Mouse (Mus musculus) stomach, postnatal 0 days (tissue): ENCODE measurements around the gene Phgr1.

Source experiments
- CTCF ChIP-seq: IDR thresholded peaks from 2 replicates; pipeline ENCODE4 v1.5.1; 2016; ENCODE audit warnings: antibody characterized with exemption, low read depth, mild to moderate bottlenecking, moderate library complexity
- EP300 ChIP-seq: optimal IDR thresholded peaks from 2 replicates; pipeline ENCODE3; 2016; ENCODE audit warnings: antibody characterized with exemption

GRCm38 (mm10) chr2:118729816-118730621, 42.5 kb upstream of the Phgr1 start:
- TF ChIP-seq CTCF (no peak), EP300 (no peak)
